Mouse (Mus musculus): ENCODE measurements at regions not wholly inside any gene's neighbourhood (a gene's known extent, or its start where the extent isn't known, plus 50 kb on each side); places are given as distances from the start of the nearest gene placed in this dataset.

- H3K27ac ChIP-seq (ENCODE audit: insufficient read depth, low read length), result no peak overlapping the region
- no peaks in the 10 kb centered on the region for H3K4me1 ChIP-seq (ENCODE audit: control insufficient read depth, insufficient read depth, low read length)
- no peak for TF ChIP-seq CTCF (IDR thresholded peaks at IDR 0.05; ENCODE audit: borderline replicate concordance, insufficient read depth, low read length)
- no peak for TF ChIP-seq POLR2A (IDR thresholded peaks at IDR 0.05; ENCODE audit: low read depth, low read length)
- no peak overlapping the region for H3K4me3 ChIP-seq (ENCODE audit: insufficient read depth, low read length)
Observed at GRCm38 (mm10) chr19:14109091-14109490, 195.8 kb downstream of the Olfr1505 start.

- peaks cover 5% of the 10 kb centered on the region for H3K4me1 ChIP-seq (ENCODE audit: control insufficient read depth, insufficient read depth, low read length)
- no peak overlapping the region for H3K27ac ChIP-seq (ENCODE audit: insufficient read depth, low read length)
- TF ChIP-seq CTCF (IDR thresholded peaks at IDR 0.05; ENCODE audit: borderline replicate concordance, insufficient read depth, low read length), result no peak
- TF ChIP-seq POLR2A (IDR thresholded peaks at IDR 0.05; ENCODE audit: low read depth, low read length), result no peak
Observed at GRCm38 (mm10) chr19:14123348-14124113, 210.2 kb downstream of the Olfr1505 start.

GRCm38 (mm10) chr19:14124250-14124827, 211.0 kb downstream of the Olfr1505 start:
- no peak overlapping the region for H3K27ac ChIP-seq (ENCODE audit: insufficient read depth, low read length)
- TF ChIP-seq CTCF (IDR thresholded peaks at IDR 0.05; ENCODE audit: borderline replicate concordance, insufficient read depth, low read length) (no peak), POLR2A (IDR thresholded peaks at IDR 0.05; ENCODE audit: low read depth, low read length) (no peak)
- H3K4me1 ChIP-seq (ENCODE audit: control insufficient read depth, insufficient read depth, low read length), result peaks cover 9% of the 10 kb centered on the region
- H3K4me3 ChIP-seq (ENCODE audit: insufficient read depth, low read length), result no peak overlapping the region

More at GRCm38 (mm10) chr19:14123348-14124113, 210.2 kb downstream of the Olfr1505 start:
- H3K4me3 ChIP-seq (ENCODE audit: insufficient read depth, low read length), result no peak overlapping the region

- Histone ChIP-seq H3K27ac (ENCODE audit: insufficient read depth, low read length) (no peak overlapping the region), H3K4me1 (ENCODE audit: control insufficient read depth, insufficient read depth, low read length) (peaks cover 9% of the 10 kb centered on the region), H3K4me3 (ENCODE audit: insufficient read depth, low read length) (no peak overlapping the region)
- TF ChIP-seq CTCF (IDR thresholded peaks at IDR 0.05; ENCODE audit: borderline replicate concordance, insufficient read depth, low read length) (no peak), POLR2A (IDR thresholded peaks at IDR 0.05; ENCODE audit: low read depth, low read length) (no peak)
Observed at GRCm38 (mm10) chr19:14124986-14125385, 211.7 kb downstream of the Olfr1505 start.

- TF ChIP-seq POLR2A (IDR thresholded peaks at IDR 0.05; ENCODE audit: low read depth, low read length) (no peak; the same call in 1 of the 2 replicates), CTCF (IDR thresholded peaks at IDR 0.05; ENCODE audit: borderline replicate concordance, insufficient read depth, low read length) (no peak)
- peaks cover 6% of the 10 kb centered on the region for H3K4me1 ChIP-seq (ENCODE audit: control insufficient read depth, insufficient read depth, low read length)
- no peak overlapping the region for H3K4me3 ChIP-seq (ENCODE audit: insufficient read depth, low read length)
- peak overlapping the region; percentile 87 for H3K27ac ChIP-seq (ENCODE audit: insufficient read depth, low read length)
Observed at GRCm38 (mm10) chr19:14128397-14129209, 215.3 kb downstream of the Olfr1505 start.

- TF ChIP-seq CTCF (IDR thresholded peaks at IDR 0.05; ENCODE audit: borderline replicate concordance, insufficient read depth, low read length) (no peak), POLR2A (IDR thresholded peaks at IDR 0.05; ENCODE audit: low read depth, low read length) (no peak)
- Histone ChIP-seq H3K4me3 (ENCODE audit: insufficient read depth, low read length) (no peak overlapping the region), H3K4me1 (ENCODE audit: control insufficient read depth, insufficient read depth, low read length) (no peaks in the 10 kb centered on the region), H3K27ac (ENCODE audit: insufficient read depth, low read length) (no peak overlapping the region)
Observed at GRCm38 (mm10) chr19:14161217-14161616, 247.9 kb downstream of the Olfr1505 start.

- Histone ChIP-seq H3K4me3 (ENCODE audit: insufficient read depth, low read length) (no peak overlapping the region), H3K4me1 (ENCODE audit: control insufficient read depth, insufficient read depth, low read length) (no peaks in the 10 kb centered on the region)
- TF ChIP-seq CTCF (IDR thresholded peaks at IDR 0.05; ENCODE audit: borderline replicate concordance, insufficient read depth, low read length) (no peak), POLR2A (IDR thresholded peaks at IDR 0.05; ENCODE audit: low read depth, low read length) (no peak)
Observed at GRCm38 (mm10) chr19:14162773-14163172, 249.4 kb downstream of the Olfr1505 start.

GRCm38 (mm10) chr19:14165775-14166174, 252.4 kb downstream of the Olfr1505 start:
- TF ChIP-seq POLR2A (IDR thresholded peaks at IDR 0.05; ENCODE audit: low read depth, low read length), result no peak
- no peak for TF ChIP-seq CTCF (IDR thresholded peaks at IDR 0.05; ENCODE audit: borderline replicate concordance, insufficient read depth, low read length)
- Histone ChIP-seq H3K27ac (ENCODE audit: insufficient read depth, low read length) (no peak overlapping the region), H3K4me3 (ENCODE audit: insufficient read depth, low read length) (no peak overlapping the region), H3K4me1 (ENCODE audit: control insufficient read depth, insufficient read depth, low read length) (no peaks in the 10 kb centered on the region)

More at GRCm38 (mm10) chr19:14162773-14163172, 249.4 kb downstream of the Olfr1505 start:
- H3K27ac ChIP-seq (ENCODE audit: insufficient read depth, low read length), result no peak overlapping the region

- Histone ChIP-seq H3K4me3 (ENCODE audit: insufficient read depth, low read length) (no peak overlapping the region), H3K4me1 (ENCODE audit: control insufficient read depth, insufficient read depth, low read length) (no peaks in the 10 kb centered on the region), H3K27ac (ENCODE audit: insufficient read depth, low read length) (no peak overlapping the region)
- TF ChIP-seq CTCF (IDR thresholded peaks at IDR 0.05; ENCODE audit: borderline replicate concordance, insufficient read depth, low read length) (no peak), POLR2A (IDR thresholded peaks at IDR 0.05; ENCODE audit: low read depth, low read length) (no peak)
Observed at GRCm38 (mm10) chr19:14180244-14180643, 266.9 kb downstream of the Olfr1505 start.
